9 mouse cellular contexts compared by ENCODE assay signal in genomic region chr19:3743362-3743761, GRCm38 (mm10). TPM values are rescaled to one million over a fixed set of nuclear protein-coding genes. Genes with fewer than 3 reads are reported as not detected.
A peak's percentile ranks its signal among the peaks of the same experiment; 100 is the strongest.
DNase-seq lines count a peak whose midpoint lies in the region; ATAC-seq and TF ChIP-seq lines count a peak whose summit lies in the region.
"Had no signal": no experiment of that assay in that cellular context is flagged by ENCODE, and none has a peak within 500 bp of the region (broad histone marks: within the 10 kb centered on the region; RNA-seq: fewer than 3 reads in every experiment).

No protein-coding gene starts in this region.

- no peak overlapping the region for H3ac ChIP-seq in myocyte (ENCODE audit: control insufficient read depth, insufficient read length)

- TF ChIP-seq CTCF in lung, embryonic 14.5 days (IDR thresholded peaks at IDR 0.05; ENCODE audit: low read depth), result no peak
- no peak for TF ChIP-seq CTCF in lung, postnatal 0 days (IDR thresholded peaks at IDR 0.05)

- peak overlapping the region; percentile 71 for H3K4me2 ChIP-seq in lung, embryonic 14.5 days
- H3K4me2 ChIP-seq in lung, postnatal 0 days (replicated peaks; ENCODE audit: low read depth, low read length), result no peak overlapping the region
- peak overlapping the region; percentile 72 for H3K4me2 ChIP-seq in forebrain, embryonic 13.5 days
- peak overlapping the region; percentile 64 for H3K4me2 ChIP-seq in hindbrain, embryonic 16.5 days (ENCODE audit: low read length)
- peak overlapping the region; percentile 75 for H3K4me2 ChIP-seq in myocyte (ENCODE audit: low read depth)

- no peaks in the 10 kb centered on the region for H3K27me3 ChIP-seq in lung, embryonic 14.5 days (ENCODE audit: insufficient read depth, low read length)
- H3K27me3 ChIP-seq in lung, postnatal 0 days (replicated peaks; ENCODE audit: insufficient read depth, low read length), result no peaks in the 10 kb centered on the region
- H3K27me3 ChIP-seq in forebrain, embryonic 13.5 days, result no peaks in the 10 kb centered on the region
- H3K27me3 ChIP-seq in hindbrain, embryonic 16.5 days (replicated peaks; ENCODE audit: control insufficient read depth, insufficient read depth, low read length), result no peaks in the 10 kb centered on the region
- H3K27me3 ChIP-seq in myocyte (ENCODE audit: control insufficient read depth, insufficient read depth, insufficient read length), result no peaks in the 10 kb centered on the region

- ATAC-seq in lung, embryonic 14.5 days (ENCODE audit: insufficient read depth), result no peak
- no peak for ATAC-seq in lung, postnatal 0 days
- ATAC-seq in forebrain, embryonic 13.5 days, result 0 out of 2 replicates have a peak, but pooled peaks have one; percentile 24
- ATAC-seq in hindbrain, embryonic 16.5 days, result 0 out of 2 replicates have a peak, but pooled peaks have one; percentile 45
- ATAC-seq: activated CD4-positive, CD25-positive, alpha-beta regulatory T cell, adult 4 months had no signal

- H3K36me3 ChIP-seq in lung, embryonic 14.5 days (ENCODE audit: insufficient read depth), result no peaks in the 10 kb centered on the region
- no peaks in the 10 kb centered on the region for H3K36me3 ChIP-seq in lung, postnatal 0 days (ENCODE audit: insufficient read depth, low read length)
- no peaks in the 10 kb centered on the region for H3K36me3 ChIP-seq in forebrain, embryonic 13.5 days (ENCODE audit: poor library complexity, severe bottlenecking)
- H3K36me3 ChIP-seq in hindbrain, embryonic 16.5 days (ENCODE audit: control insufficient read depth, insufficient read depth, low read length), result no peaks in the 10 kb centered on the region
- no peaks in the 10 kb centered on the region for H3K36me3 ChIP-seq in myocyte (ENCODE audit: control insufficient read depth, insufficient read depth)

- WGBS in lung, embryonic 14.5 days, result 80% methylated on average over 7 of the region's 7 CpGs
- 85% methylated on average over 7 of the region's 7 CpGs for WGBS in lung, postnatal 0 days
- WGBS in forebrain, embryonic 13.5 days, result 73% methylated on average over 7 of the region's 7 CpGs
- WGBS in hindbrain, embryonic 16.5 days, result 70% methylated on average over 7 of the region's 7 CpGs

- H3K9me3 ChIP-seq in lung, embryonic 14.5 days (ENCODE audit: low read depth, low read length), result no peaks in the 10 kb centered on the region
- H3K9me3 ChIP-seq in lung, postnatal 0 days (ENCODE audit: low read length), result no peaks in the 10 kb centered on the region
- peaks cover under 1% of the 10 kb centered on the region; the same call in 1 of the 2 replicates for H3K9me3 ChIP-seq in forebrain, embryonic 13.5 days (replicated peaks)
- no peaks in the 10 kb centered on the region; the same call in 1 of the 2 replicates for H3K9me3 ChIP-seq in hindbrain, embryonic 16.5 days (ENCODE audit: control insufficient read depth, low read length)

- DNase-seq in lung, embryonic 14.5 days, result no peak
- no peak for DNase-seq in lung, postnatal 0 days (ENCODE audit: low spot score)
- no peak for DNase-seq in gastrocnemius, postnatal 14 days
- DNase-seq in cerebellum, postnatal 36 days, result no peak
- DNase-seq in adrenal gland, adult 2 months, result no peak

- no peaks in the 10 kb centered on the region for H3K4me1 ChIP-seq in lung, embryonic 14.5 days (ENCODE audit: insufficient read depth)
- H3K4me1 ChIP-seq in lung, postnatal 0 days (ENCODE audit: insufficient read depth, low read depth, low read length), result no peaks in the 10 kb centered on the region
- peaks cover 14% of the 10 kb centered on the region for H3K4me1 ChIP-seq in forebrain, embryonic 13.5 days
- H3K4me1 ChIP-seq in hindbrain, embryonic 16.5 days (ENCODE audit: control insufficient read depth, insufficient read depth, low read depth, low read length), result peaks cover 5% of the 10 kb centered on the region

- intact Hi-C loops in gastrocnemius, postnatal 14 days (cut with DNase I; ENCODE audit: low total_unique reads), result no loop called here

- H3K27ac ChIP-seq in lung, embryonic 14.5 days (ENCODE audit: low read depth), result no peak overlapping the region
- H3K27ac ChIP-seq in lung, postnatal 0 days (ENCODE audit: low read length), result no peak overlapping the region
- no peak overlapping the region for H3K27ac ChIP-seq in forebrain, embryonic 13.5 days
- peak overlapping the region; percentile 49; the same call in 1 of the 2 replicates for H3K27ac ChIP-seq in hindbrain, embryonic 16.5 days (ENCODE audit: low read depth, low read length)

- no peaks in the 10 kb centered on the region for H3K79me2 ChIP-seq in myocyte (ENCODE audit: control insufficient read depth, insufficient read depth)

- no peak for TF ChIP-seq POLR2A in myocyte (IDR thresholded peaks at IDR 0.05; ENCODE audit: insufficient read length, low read depth)

- TF ChIP-seq EP300 in lung, postnatal 0 days (IDR thresholded peaks at IDR 0.05), result no peak

- no peak overlapping the region for H3K9ac ChIP-seq in lung, embryonic 14.5 days
- H3K9ac ChIP-seq in lung, postnatal 0 days (replicated peaks; ENCODE audit: low read depth), result no peak overlapping the region
- peak overlapping the region; percentile 82; the same call in 1 of the 2 replicates for H3K9ac ChIP-seq in forebrain, embryonic 13.5 days
- no peak overlapping the region for H3K9ac ChIP-seq in hindbrain, embryonic 16.5 days (ENCODE audit: low read depth, low read length)

- H3K4me3 ChIP-seq in lung, embryonic 14.5 days (ENCODE audit: low read depth, low read length), result no peak overlapping the region
- H3K4me3 ChIP-seq in lung, postnatal 0 days (ENCODE audit: low read depth, low read length), result no peak overlapping the region
- H3K4me3 ChIP-seq in forebrain, embryonic 13.5 days, result peak overlapping the region; percentile 52
- H3K4me3 ChIP-seq in hindbrain, embryonic 16.5 days (ENCODE audit: low read length), result peak overlapping the region; percentile 56
- no peak overlapping the region for H3K4me3 ChIP-seq in myocyte

TF ChIP-seq in myocyte, 11 proteins besides CTCF, POLR2A, EP300 and RAD21:
- TF ChIP-seq TCF12 (IDR thresholded peaks at IDR 0.05; ENCODE audit: insufficient read depth, poor library complexity, severe bottlenecking) (no peak), E2F4 (IDR thresholded peaks at IDR 0.05; ENCODE audit: insufficient read depth) (no peak)

RNA-seq across cellular contexts. Expression of gene Kmt5b, which starts 23.9 kb away (rescaled TPM):
- polyA plus RNA-seq in lung, embryonic 14.5 days (2014; fragmentation: Nextera tagmentation; extraction: Ambion mirVana), result 33.3 and 34.3 TPM in 2 replicates
- 20.5 and 23.7 TPM in 2 replicates for polyA plus RNA-seq in lung, postnatal 0 days (2015; fragmentation: Nextera tagmentation; extraction: Ambion mirVana)
- polyA plus RNA-seq in forebrain, embryonic 13.5 days (2015; fragmentation: Nextera tagmentation; extraction: Ambion mirVana), result 43.3 and 52.7 TPM in 2 replicates
- polyA plus RNA-seq in hindbrain, embryonic 16.5 days (2015; fragmentation: Nextera tagmentation; extraction: Ambion mirVana), result 32.4 and 41.3 TPM in 2 replicates
- polyA plus RNA-seq in myocyte (2012; fragmentation: generic; extraction: Trizol), result 8.0 TPM
- 10 to 100 TPM; 20.1 to 20.2 TPM for total RNA-seq in gastrocnemius, postnatal 14 days (2021)
- total RNA-seq in adrenal gland, adult 2 months (2021), result 10 to 100 TPM; 40.6 to 52.5 TPM
- polyA plus RNA-seq in adrenal gland, adult 2 months (2012; rRNA removed), result 14.2 and 14.9 TPM in 2 replicates

RNA-seq across cellular contexts. Expression of gene 1810055G02Rik, which starts 35.3 kb away (rescaled TPM):
- 40.3 and 40.9 TPM in 2 replicates for polyA plus RNA-seq in lung, embryonic 14.5 days (2014; fragmentation: Nextera tagmentation; extraction: Ambion mirVana)
- 11.3 and 12.6 TPM in 2 replicates for polyA plus RNA-seq in lung, postnatal 0 days (2015; fragmentation: Nextera tagmentation; extraction: Ambion mirVana)
- polyA plus RNA-seq in forebrain, embryonic 13.5 days (2015; fragmentation: Nextera tagmentation; extraction: Ambion mirVana), result 27.8 and 32.6 TPM in 2 replicates
- 42.1 and 44.8 TPM in 2 replicates for polyA plus RNA-seq in hindbrain, embryonic 16.5 days (2015; fragmentation: Nextera tagmentation; extraction: Ambion mirVana)
- 51.1 TPM for polyA plus RNA-seq in myocyte (2012; fragmentation: generic; extraction: Trizol)
- 10 to 100 TPM in 1 of 2 experiments, 1 to 10 TPM in 1; 9.7 to 15.9 TPM for total RNA-seq in gastrocnemius, postnatal 14 days (2021)
- total RNA-seq in adrenal gland, adult 2 months (2021), result 10 to 100 TPM; 27.9 to 37.8 TPM
- 43.3 and 46.3 TPM in 2 replicates for polyA plus RNA-seq in adrenal gland, adult 2 months (2012; rRNA removed)

RNA-seq across cellular contexts. Expression of gene Lrp5, which starts 57.0 kb away (rescaled TPM):
- 9.3 and 11.4 TPM in 2 replicates for polyA plus RNA-seq in lung, embryonic 14.5 days (2014; fragmentation: Nextera tagmentation; extraction: Ambion mirVana)
- 4.1 and 5.1 TPM in 2 replicates for polyA plus RNA-seq in lung, postnatal 0 days (2015; fragmentation: Nextera tagmentation; extraction: Ambion mirVana)
- 2.0 and 2.2 TPM in 2 replicates for polyA plus RNA-seq in forebrain, embryonic 13.5 days (2015; fragmentation: Nextera tagmentation; extraction: Ambion mirVana)
- 1.3 and 1.5 TPM in 2 replicates for polyA plus RNA-seq in hindbrain, embryonic 16.5 days (2015; fragmentation: Nextera tagmentation; extraction: Ambion mirVana)
- 42.5 TPM for polyA plus RNA-seq in myocyte (2012; fragmentation: generic; extraction: Trizol)
- total RNA-seq in gastrocnemius, postnatal 14 days (2021), result 10 to 100 TPM; 33.0 to 39.3 TPM
- total RNA-seq in adrenal gland, adult 2 months (2021), result 100 to 1,000 TPM in 1 of 2 experiments, 10 to 100 TPM in 1; 92.7 to 111 TPM
- 103 and 113 TPM in 2 replicates for polyA plus RNA-seq in adrenal gland, adult 2 months (2012; rRNA removed)

Comparison
In these comparisons a context has a peak if more than half of its experiments do, and no peak if none do; other contexts are left out.
1. ATAC-seq: peak in forebrain, embryonic 13.5 days (single experiment) and hindbrain, embryonic 16.5 days (single experiment); none in lung, embryonic 14.5 days (single experiment) and lung, postnatal 0 days (single experiment).
2. H3K4me3 ChIP-seq: peak in forebrain, embryonic 13.5 days (single experiment) and hindbrain, embryonic 16.5 days (single experiment); none in lung, embryonic 14.5 days (single experiment), lung, postnatal 0 days (single experiment) and myocyte (single experiment).